Mouse (Mus musculus): ENCODE measurements around the gene Tmem123. TPM values are rescaled to one million over a fixed set of nuclear protein-coding genes. Genes with fewer than 3 reads are reported as not detected.

The Tmem123 gene
- total RNA-seq, 2 experiments from 2014 or later = 33.9 to 37.0 TPM

DNA sequence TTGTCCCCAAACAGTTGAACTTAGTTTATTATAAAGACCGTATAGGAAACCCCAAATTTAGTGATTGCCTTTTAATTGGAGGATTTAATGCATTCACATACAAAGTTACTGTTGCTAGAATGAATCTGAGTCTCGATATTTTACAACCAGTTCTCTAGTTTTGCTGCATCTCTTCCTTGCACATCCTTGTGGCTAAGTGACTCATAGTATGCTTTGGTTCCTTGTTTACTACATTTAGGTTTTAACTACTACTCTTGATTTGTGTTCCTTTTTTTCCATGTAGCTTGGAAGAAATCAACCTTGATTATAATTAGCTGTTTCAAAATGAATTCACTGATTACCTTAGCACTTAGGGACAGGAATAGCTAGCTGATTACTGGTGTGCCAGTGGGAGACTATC, 11.2 kb downstream of the Tmem123 start:
- DNase-seq = no peak

DNA sequence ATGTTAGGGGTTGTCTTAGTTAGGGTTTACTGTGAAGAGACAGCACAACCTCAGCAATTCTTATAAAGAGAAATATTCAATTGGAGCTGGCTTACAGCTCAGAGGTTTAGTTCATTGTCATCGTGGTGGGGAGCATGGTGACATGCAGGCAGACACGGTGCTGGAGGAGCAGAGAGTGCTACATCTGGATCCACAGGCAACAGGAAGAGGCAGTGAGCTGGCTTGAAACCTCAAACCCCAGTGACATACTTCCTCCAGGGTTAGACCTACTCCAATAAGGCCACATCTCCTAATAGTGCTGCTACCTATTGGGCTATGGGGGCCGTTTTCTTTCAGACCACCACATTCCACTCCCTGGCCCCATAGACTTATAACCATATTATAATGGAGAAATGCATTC, 12.1 kb downstream of the Tmem123 start:
- DNase-seq = no peak

DNA sequence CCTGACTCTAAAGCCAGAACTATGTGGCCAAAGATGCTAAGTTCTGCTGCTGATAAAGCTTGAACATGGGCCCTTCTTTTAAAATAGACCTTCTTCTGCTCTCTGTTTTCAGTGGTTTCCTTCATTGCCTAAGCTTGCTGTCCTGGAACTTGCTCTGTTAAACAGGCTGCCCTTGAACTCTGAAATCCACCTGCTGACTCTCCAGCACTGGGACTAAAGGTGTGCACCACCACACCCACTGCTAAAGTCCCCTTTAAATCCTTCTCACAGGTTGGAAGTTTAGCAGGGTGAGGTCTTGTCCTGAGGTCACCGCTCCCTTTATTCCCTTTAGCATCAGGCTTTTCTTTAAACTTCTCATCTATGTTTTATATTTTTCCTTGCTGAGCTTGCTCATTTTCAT, 13.1 kb downstream of the Tmem123 start:
- no peak for DNase-seq

DNA sequence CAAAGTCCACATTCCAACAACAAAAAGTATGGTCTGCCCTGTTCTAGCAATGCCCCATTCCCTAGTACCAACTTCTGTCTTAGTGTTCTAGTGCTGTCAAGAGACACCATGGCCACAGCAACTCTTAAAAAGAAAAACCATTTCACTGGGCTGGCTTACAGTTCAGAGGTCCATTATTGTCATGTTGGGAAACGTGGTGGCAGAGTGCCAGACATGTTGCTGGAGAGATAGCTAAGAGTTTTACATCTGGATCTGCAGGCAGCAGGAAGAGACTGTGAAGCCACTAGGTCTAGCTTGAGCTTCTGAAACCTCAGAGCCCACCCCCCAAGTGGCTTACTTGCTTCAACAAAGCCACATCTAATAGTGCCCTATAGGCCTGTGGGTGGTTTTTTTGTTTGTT, 13.8 kb downstream of the Tmem123 start:
- DNase-seq = no peak

DNA sequence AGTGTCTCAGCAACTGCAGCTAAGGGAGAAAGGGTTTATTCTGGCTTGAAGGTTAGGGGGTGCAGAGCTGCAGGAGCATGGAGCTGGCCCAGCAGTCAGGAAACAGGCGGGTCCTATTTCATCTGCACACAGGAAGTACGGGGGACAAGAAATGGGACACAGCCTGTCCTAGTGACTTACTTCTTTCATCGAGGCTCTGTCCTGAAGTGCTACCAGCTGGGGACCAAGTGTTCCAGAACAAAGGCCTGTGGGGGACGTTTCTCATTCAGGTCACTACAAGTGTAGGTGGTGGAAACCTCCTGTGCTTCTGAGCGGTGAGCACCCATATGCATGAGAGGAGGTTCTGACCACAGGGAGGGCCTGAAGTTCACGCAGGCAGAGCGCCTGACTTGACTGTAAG, 14.9 kb downstream of the Tmem123 start:
- no peak for DNase-seq

DNA sequence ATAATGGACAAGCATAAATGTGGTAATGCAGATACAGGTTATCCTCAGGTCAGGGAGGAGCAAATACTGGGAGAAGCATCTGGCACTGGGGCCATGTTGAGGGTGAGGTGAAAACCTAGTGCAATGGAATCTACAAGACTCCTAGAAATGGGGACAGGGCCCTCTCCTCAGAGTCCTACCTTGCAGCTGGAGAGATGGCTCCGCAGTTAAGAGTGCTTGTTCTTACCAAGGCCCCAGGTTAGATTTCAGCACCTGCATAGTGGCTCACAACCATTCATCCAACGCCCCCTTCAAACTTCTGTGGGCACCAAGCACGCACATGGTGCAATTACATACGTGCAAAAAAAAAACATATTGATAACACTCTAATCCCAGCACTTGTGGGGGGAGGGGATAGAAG, 15.9 kb downstream of the Tmem123 start:
- DNase-seq = no peak

DNA sequence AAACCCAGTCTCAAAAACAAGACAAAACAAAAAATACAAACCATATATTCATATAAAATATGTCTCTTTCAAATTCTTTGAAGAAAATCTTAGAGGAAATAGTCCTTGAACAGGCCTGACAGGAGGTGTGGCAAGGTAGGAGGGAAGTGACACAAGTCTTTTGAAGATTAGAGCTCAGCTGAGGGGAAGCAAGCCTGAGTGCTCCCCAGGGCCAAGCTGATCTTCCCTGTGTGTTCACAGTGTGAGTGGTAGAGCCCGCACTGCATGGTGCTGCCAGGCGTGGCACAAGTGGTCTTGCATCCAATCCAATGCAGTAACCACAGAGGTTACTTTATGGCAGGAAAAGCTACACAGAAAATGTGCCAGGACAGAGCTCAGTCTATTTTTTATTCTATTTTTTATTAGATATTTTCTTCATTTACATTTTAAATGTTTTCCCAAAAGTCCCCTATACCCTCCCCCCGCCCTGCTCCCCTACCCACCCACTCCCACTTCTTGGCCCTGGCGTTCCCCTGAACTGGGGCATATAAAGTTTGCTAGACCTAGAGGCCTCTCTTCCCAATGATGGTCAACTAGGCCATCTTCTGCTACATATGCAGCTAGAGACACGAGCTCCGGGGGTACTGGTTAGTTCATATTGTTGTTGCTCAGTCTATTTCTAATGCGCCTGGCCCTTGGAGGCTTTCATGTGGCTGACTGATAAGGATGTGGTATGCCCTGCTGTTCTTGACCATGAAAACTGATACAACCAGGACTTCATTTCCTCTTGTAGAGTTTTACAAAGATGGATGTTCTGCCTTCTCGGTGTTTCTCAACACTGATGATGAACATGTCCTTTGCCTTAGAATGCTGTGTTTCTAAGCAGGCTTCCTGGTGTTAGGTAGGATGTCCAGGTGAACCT, 16.7 kb downstream of the Tmem123 start:
- no peak for DNase-seq

DNA sequence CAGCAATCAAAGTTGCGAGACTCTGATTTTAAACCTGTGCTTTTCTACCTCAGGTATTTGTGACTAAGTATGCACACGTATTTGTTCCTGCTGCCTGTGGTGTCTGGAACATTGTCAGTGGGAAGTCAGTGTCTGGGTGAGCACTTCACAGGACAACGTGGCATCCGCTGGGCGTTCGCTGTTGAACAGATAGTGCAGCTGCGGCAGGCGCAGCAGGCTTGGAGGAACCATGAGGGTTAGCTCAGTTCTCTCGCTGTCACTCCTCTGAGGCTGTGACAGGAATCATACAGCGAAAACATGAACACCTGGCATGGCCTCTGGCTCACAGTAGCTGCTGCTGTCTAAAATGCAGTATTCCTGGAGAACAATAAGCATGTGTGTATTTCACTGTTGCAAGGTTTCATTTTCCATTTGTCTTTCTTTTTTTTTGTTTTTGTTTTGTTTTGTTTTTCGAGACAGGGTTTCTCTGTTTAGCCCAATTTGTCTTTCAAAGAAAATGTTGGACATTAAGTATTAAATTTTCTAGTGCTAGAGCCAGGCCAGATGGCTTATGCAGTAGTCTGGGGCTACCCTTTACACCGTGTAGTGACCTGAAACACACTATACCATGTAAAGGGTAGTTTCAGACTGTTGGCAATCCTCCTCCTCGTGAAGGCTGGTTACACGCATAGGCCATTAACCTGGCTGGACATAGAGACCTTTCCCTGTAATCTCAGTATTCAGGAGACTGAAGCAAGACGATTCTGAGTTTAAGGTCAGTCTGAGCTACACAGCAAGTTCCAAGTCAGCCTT, 20.2 kb downstream of the Tmem123 start:
- DNase-seq = no peak

DNA sequence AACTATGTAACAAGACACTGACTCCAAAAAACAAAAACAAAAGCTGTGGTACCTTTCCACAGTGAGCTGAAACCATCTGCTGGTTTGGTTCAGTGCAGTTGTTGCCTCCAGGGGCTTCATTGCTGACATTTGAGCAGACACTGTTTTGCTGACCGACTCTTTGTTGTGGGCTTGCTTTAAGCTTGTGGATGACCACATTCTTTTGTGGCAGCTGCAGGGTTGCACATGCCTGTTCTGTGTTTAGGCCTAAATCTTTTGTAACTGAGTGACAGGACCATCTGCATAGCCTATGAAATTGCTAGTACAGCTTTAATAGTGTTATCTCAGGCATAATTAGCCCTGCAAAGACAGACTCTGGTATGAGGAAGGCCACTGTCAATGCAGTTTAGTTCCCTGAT, 20.8 kb downstream of the Tmem123 start:
- DNase-seq = no peak

DNA sequence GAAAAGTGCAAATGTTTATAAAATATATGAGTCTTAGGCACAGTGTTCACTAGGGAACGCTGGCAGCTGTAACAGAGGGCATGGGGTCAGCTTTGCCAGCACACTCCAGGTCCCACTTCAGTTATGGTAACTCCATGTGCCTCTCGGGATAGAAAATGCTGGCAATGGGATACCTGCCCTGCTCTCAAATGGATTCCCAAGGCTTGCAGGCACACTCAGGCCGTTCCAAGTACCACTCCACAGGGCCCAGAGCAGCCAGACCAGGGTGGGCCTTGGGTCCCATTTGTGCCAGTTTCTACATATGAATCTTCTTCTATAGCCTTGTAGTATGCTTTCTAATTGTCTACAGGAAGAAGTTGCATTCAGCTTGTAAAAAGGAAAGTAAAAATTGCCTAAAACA, 21.6 kb downstream of the Tmem123 start:
- DNase-seq = no peak

DNA sequence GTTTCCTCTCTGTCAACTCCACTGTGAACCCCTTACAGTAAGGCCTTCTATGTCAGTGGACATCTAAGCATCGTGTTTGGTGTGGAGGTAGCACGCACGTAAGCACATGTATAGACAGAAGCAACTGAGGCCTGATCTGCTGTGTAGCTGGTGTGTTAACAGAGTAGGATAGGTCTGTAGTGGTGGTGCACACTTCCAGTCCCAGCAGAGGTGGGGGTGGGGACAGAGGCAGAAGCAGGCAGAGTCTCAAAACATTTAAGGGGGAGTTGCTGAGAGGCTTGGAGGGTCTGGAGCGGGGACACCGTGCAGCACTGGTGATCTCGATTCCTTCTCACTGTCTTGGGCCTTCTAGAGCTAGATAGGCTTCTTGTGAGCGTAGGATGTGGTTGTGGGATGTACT, 22.2 kb downstream of the Tmem123 start:
- DNase-seq = no peak

DNA sequence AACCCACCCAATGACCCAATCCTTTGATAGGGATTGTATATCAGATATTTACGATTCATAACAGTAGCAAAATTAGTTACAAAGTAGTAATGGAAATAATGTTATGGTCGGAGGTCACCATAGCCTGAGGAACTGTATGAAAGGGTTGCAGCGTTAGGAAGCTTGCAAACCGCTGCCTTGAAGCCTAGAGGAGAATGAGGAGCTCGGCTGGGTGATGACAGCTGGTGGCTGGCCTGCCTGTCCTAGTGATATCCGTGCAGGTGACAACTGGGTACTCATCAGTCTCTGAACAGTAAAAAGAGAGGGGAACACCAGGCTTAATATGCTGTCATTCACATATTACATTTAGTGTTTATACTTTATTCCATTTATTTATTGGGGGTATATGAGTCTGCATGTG, 24.6 kb downstream of the Tmem123 start:
- no peak for DNase-seq

DNA sequence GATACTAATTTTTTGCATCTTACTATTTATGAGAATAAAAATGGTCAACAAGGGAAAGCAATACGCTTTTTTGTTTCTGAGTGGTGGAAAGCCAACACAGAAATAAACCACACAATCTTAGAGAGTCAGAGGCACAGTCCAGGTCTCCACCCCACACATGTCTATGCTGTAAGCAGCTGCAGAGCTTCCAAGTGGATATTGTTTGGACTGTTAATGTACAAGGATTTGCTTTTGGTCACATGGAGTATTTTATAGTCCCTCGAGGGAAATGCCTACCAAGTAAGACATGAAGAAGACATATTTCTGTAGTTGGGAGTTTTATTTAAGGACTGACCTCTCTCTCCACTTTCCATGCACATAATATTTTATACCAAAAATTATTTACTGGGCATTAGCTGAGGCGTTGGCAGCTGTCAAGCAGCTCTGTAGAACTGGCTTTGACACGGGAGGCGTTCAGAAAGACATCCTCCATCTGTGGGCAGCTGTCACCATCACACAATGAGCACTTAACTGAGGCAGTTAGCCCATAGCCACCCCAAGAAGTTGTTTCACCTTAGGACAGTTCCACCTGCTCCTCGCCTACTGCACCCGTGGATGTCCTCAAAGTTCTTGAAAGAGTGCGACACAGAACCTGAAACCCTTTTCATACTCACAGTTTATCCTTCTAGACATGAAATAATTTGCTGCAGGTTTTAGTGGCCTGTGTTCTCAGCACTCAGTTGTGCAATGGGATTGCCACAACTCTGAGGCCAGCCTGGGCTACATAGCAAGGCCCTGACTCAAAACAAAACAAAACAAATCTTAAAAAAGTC, 26.1 kb downstream of the Tmem123 start:
- DNase-seq = no peak

DNA sequence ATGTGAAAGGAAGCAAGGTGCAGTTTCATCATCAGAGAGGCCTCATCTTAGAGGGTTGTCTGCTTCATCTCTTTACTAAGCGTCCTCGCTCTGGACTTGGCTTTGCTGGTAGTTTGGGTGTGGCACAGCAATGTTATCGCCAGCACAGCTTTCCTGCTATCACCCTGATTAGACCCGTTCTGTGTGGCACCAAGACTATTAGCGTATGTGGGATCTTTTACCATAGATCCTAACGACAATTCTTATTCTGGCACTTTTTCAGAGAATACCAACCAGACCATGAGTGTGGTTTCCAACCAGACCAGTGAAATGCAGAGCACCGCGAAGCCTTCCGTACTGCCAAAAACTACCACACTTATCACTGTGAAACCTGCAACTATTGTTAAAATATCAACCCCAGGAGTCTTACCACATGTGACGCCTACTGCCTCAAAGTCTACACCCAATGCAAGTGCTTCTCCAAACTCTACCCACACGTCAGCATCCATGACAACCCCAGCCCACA, 26.8 kb downstream of the Tmem123 start:
- no peak for DNase-seq

DNA sequence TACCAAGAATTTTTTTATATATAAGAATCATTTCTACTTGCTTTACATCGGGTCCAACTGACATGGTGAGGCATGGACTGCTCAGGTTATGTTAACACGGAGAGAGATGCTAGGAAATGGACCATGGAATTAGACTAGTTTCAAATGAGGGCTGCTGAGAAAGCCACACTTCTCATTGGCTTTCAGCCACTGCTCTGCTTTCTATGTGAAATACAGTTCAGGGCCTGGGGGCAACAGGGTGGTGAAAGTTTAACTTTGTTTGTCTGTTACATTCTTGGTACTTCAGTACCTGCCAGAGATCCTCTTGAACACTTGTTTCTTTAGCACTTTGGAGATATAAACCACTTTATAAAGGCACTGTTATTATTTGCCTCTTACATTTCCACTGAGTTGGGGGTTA, 29.7 kb downstream of the Tmem123 start:
- no peak for DNase-seq

DNA sequence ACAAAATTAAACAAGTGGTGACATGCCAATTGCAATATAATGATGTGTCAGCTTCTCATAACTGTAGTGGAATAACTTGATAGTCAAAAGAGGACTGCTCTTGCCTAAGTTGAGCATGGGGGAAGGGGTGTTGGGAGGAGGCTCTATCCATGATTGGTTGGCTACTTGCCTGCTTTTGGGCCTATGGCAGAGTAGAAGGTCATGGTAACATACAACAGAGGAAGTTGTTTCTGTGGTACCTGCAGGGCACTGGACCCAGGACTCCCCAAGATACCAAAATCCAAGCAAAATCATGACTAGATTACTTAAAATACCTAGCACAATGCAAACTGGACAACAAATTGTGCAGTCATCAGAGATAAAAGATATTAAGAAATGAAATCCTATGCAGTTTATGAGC, 31.7 kb downstream of the Tmem123 start:
- no peak for DNase-seq

DNA sequence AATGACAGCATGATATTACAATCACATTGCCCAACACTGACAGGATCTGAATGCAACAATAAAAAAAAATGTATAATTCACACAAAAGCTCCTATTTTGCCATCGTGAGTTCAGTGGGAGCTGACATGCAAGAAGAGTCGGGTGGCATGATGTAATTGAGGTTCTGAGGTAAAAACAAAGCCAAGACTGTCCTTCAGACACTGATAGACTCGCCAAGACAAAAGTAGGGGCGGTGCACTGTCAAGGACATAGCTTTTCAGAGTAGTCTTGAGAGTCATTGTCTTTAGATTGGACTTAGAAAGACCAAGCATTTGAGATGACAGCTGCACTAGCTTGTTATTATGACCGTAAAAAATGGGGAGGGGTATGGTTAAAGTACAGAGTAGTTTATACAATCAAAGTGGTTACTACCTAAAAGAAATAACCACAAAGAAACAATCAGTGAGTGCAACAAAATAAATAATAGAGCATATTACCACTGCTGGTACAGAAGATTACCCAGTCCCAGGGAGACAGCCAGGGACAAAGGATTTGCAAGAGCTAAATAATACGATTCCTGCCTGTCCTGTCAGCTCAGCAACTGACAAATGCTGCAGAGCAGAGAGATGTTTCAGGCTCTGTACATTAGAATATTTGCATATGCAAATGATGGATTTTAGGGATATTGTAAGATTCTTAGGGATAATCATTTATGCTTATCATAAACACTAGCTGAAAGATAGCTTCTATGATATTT, 32.5 kb downstream of the Tmem123 start:
- no peak for DNase-seq

DNA sequence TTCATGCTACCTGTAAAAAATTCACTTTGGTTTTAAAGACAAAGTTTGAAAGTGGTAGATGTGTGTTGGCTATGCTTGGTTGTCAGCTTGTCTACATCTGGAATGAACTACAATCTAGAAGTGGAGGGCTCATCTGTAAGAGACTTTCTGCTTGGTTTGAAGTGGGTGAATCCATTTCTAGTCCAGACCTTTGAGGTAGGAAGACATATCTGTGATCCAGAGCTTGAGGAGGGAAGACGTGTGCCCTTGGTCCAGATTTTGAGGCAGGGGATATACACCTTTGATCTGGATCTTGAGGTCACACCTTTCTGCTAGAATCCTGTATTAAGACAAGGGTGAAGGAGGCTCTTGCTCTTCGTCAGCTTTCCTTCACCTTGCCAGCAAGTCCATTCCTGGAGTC, 33.7 kb downstream of the Tmem123 start:
- no peak for DNase-seq

DNA sequence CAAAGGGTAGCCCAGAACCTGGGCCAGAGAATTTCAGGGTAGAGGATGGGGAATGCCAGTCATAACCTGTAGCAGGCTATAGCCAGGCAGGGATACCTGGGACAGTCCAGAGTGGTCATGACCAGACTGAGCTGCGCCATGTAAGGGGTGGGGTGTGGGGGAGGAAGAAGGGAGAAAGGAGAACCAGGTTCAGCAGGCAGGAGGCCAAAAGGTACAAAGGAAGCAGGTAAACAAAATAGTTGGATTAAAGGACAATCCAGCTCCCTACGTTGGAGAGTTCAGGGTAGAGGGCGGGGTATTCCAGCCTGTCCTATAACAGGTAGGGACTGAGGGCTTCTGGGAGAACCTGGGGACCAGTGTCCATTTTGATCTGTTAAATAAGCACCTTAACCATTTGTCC, 34.7 kb downstream of the Tmem123 start:
- DNase-seq = no peak

DNA sequence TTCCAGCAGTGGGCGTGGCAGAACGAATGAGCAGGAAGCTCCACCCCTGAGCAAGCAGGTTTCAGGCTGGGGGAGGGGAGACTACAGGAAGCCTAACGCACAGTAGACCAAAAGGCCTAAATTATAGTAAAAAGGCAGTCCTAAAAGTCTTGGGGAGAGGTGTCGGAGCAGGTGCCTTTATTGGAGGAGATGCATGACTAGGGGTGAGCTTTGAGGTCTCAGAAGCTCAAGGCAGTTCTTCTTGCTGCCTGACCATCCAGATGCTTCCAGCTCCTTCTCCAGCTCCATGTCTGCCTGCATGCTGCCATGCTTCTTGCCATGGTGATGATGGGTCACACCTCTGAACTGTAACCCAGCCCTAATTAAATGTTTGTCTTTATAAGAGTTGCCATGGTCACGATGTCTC, 41.3 kb downstream of the Tmem123 start:
- no peak for DNase-seq

DNA sequence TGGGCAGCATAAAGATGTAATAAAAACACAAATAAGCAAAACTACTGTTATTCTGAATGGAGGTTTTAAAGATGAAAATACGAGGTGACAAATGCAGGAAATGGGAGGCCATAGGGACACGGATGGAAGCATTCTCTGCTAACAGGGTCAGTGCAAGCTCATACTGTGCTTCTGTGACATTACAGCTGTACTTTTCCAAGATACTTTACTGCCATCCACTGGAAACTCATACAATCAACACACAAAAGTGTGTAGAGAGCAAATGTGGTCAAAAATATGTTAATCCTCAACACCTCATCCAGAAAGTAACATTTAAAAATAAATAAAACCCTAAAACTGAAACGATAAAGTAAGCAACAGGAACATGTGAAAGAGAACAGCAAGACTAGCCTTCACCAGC, 58.9 kb downstream of the Tmem123 start:
- DNase-seq = no peak

DNA sequence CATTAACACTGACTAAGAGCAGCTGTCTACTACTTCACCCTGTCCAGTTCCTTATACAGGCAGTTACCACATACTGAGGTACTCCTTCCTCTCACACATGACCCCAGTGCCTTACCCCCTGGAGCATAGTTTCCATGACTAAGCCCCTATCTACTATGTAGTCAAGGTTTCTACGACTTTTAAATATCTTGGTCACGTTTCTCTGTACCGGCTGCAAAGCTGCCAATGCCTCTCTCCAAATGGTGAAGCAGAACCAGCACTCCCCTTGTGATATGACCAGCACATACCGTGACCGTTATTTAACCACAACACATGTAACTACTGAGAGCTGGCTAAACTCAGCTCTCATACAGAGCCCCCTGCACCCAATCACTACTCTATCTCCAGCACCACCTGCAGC, 61.1 kb downstream of the Tmem123 start:
- DNase-seq = no peak

Data from gastrocnemius, postnatal 10 days (tissue).